Mouse (Mus musculus): ENCODE results near the gene Rassf5.
"Not testable (repeated sequence)": the region's sequence is repeated elsewhere in the genome, so short reads cannot be mapped to it uniquely, and the experiment has no call there.

The Rassf5 gene

GRCm38 (mm10) chr1:131259632-131260308, 14.7 kb upstream of the Rassf5 start:
- no peak for DNase-seq (ENCODE audit: low read depth)

- DNase-seq (ENCODE audit: low read depth): no peak
Observed at GRCm38 (mm10) chr1:131257288-131257687, 12.2 kb upstream of the Rassf5 start.

GRCm38 (mm10) chr1:131252516-131253250, 7.6 kb upstream of the Rassf5 start:
- not testable (repeated sequence) for DNase-seq (ENCODE audit: low read depth)

- DNase-seq (ENCODE audit: low read depth): no peak
Observed at GRCm38 (mm10) chr1:131246433-131247395, 1.7 kb upstream of the Rassf5 start.

GRCm38 (mm10) chr1:131245926-131246325, 868 bp upstream of the Rassf5 start:
- DNase-seq (ENCODE audit: low read depth): no peak

- DNase-seq (ENCODE audit: low read depth): no peak
Observed at GRCm38 (mm10) chr1:131244536-131245088, 446 bp downstream of the Rassf5 start.

GRCm38 (mm10) chr1:131242956-131243355, 2.1 kb downstream of the Rassf5 start:
- no peak for DNase-seq (ENCODE audit: low read depth)

GRCm38 (mm10) chr1:131239576-131240193, 5.4 kb downstream of the Rassf5 start:
- no peak for DNase-seq (ENCODE audit: low read depth)

- DNase-seq (ENCODE audit: low read depth): no peak
Observed at GRCm38 (mm10) chr1:131238931-131239381, 6.1 kb downstream of the Rassf5 start.

- no peak for DNase-seq (ENCODE audit: low read depth)
Observed at GRCm38 (mm10) chr1:131236077-131236476, 9.0 kb downstream of the Rassf5 start.

GRCm38 (mm10) chr1:131233527-131233926, 11.5 kb downstream of the Rassf5 start:
- no peak for DNase-seq (ENCODE audit: low read depth)

- no peak for DNase-seq (ENCODE audit: low read depth)
Observed at GRCm38 (mm10) chr1:131228659-131229058, 16.4 kb downstream of the Rassf5 start.

GRCm38 (mm10) chr1:131228225-131228624, 16.8 kb downstream of the Rassf5 start:
- DNase-seq (ENCODE audit: low read depth): no peak

- DNase-seq (ENCODE audit: low read depth): no peak
Observed at GRCm38 (mm10) chr1:131224848-131225471, 20.1 kb downstream of the Rassf5 start.

- DNase-seq (ENCODE audit: low read depth): no peak
Observed at GRCm38 (mm10) chr1:131223345-131223744, 21.7 kb downstream of the Rassf5 start.

- DNase-seq (ENCODE audit: low read depth): no peak
Observed at GRCm38 (mm10) chr1:131221822-131222590, 23.1 kb downstream of the Rassf5 start.

GRCm38 (mm10) chr1:131218933-131219332, 26.1 kb downstream of the Rassf5 start:
- DNase-seq (ENCODE audit: low read depth): no peak

GRCm38 (mm10) chr1:131213361-131213760, 31.7 kb downstream of the Rassf5 start:
- DNase-seq (ENCODE audit: low read depth): no peak

- DNase-seq (ENCODE audit: low read depth): no peak
Observed at GRCm38 (mm10) chr1:131212956-131213355, 32.1 kb downstream of the Rassf5 start.

- DNase-seq (ENCODE audit: low read depth): no peak
Observed at GRCm38 (mm10) chr1:131211655-131212054, 33.4 kb downstream of the Rassf5 start.

Data from c-Kit-positive CD71-positive TER-119-negative erythroid progenitor cells, embryonic 14.5 days (primary cell).